In the genomic region with DNA sequence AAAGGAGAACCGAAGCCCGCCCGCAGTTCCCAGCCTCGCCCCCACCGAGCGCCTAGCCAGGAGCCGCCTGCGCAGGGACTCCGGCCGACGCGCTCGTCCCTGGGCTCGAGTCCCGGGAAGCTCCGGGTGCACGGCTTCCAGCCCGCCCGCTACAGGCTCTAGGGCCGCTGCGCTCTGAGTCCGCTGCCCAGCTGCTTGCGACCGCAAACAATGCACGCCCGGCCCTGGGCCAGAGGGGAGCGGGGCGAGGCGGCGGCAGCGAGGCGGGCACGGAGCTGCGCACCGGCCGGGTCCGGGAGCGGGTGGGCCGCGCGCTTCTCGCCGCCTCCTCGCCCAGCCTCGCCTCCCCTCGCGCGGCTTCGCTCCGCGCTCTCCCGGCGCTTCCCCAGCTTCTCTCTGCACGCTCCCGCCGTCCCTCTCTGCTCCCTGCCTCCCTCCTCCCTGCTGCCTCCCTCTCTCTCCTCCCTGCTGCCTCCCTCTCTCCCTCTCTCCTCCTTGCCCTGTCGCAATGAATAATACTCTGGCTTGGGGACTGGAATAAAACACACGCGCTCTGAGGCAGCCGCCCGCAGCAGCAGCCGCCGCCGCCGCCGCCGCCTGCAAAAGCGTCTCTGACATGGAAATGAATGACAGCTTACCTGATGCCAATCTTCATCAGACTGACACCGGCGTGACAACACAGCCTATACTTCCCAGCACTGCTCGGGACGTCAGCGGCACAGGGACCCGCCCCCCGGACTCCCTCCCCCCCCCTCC, we compare ENCODE assay signal across 8 mouse cellular contexts. TPM values are rescaled to one million over a fixed set of nuclear protein-coding genes. Genes with fewer than 3 reads are reported as not detected.
DNase-seq lines count a peak whose midpoint lies in the region; ATAC-seq lines count a peak whose summit lies in the region.

No protein-coding gene starts in this region.

- peak overlapping the region; percentile 97 for H3K27ac ChIP-seq in intestine, embryonic 14.5 days (ENCODE audit: low read depth)

- H3K4me3 ChIP-seq in erythroblast, embryonic 14.5 days (replicated peaks), result peak overlapping the region; percentile 40
- peak overlapping the region; percentile 61 for H3K4me3 ChIP-seq in intestine, embryonic 14.5 days (ENCODE audit: low read depth, low read length)

- peak overlapping the region; percentile 78 for H3K4me2 ChIP-seq in intestine, embryonic 14.5 days (ENCODE audit: low read length)

- H3K9me3 ChIP-seq in erythroblast, embryonic 14.5 days (ENCODE audit: control insufficient read depth, low read length), result no peaks in the 10 kb centered on the region
- no peaks in the 10 kb centered on the region for H3K9me3 ChIP-seq in intestine, embryonic 14.5 days (ENCODE audit: control insufficient read depth, low read length)

- no peaks in the 10 kb centered on the region for H3K36me3 ChIP-seq in erythroblast, embryonic 14.5 days (ENCODE audit: control insufficient read depth)
- H3K36me3 ChIP-seq in intestine, embryonic 14.5 days (ENCODE audit: control insufficient read depth, insufficient read depth, low read length), result no peaks in the 10 kb centered on the region

- WGBS in intestine, embryonic 14.5 days, result under 1% methylated on average over 63 of the region's 75 CpGs

- ATAC-seq in erythroblast, adult 5-6 weeks (replicated peaks; ENCODE audit: low FRiP score, poor library complexity, severe bottlenecking), result no peak
- peak; percentile 80 for ATAC-seq in intestine, embryonic 14.5 days (replicated peaks; ENCODE audit: low FRiP score, low TSS enrichment, low read depth)

- peak; percentile 91 for DNase-seq in embryo, embryonic 9.5 days (ENCODE audit: extremely low spot score)
- peak; percentile 63 to 69 for DNase-seq in gastrocnemius, postnatal 4 days (ENCODE audit: low spot score in 2 of 2)
- peak; percentile 91 for DNase-seq in intestine, embryonic 14.5 days (ENCODE audit: low spot score)
- peak; percentile 75 to 82 for DNase-seq in left cerebral cortex, adult 8-10 months (ENCODE audit: low spot score in 2 of 2)
- peak; percentile 70 to 83 for DNase-seq in lung, postnatal 4 days
- peak; percentile 68 for DNase-seq in right cerebral cortex, postnatal 14 days

- H3K9ac ChIP-seq in intestine, embryonic 14.5 days (ENCODE audit: low read length), result peak overlapping the region; percentile 92

- no peaks in the 10 kb centered on the region for H3K4me1 ChIP-seq in erythroblast, embryonic 14.5 days (ENCODE audit: control insufficient read depth)
- peaks cover 27% of the 10 kb centered on the region for H3K4me1 ChIP-seq in intestine, embryonic 14.5 days (replicated peaks; ENCODE audit: control insufficient read depth, insufficient read depth, low read length)

- H3K27me3 ChIP-seq in erythroblast, embryonic 14.5 days (ENCODE audit: control insufficient read depth), result peaks cover 70% of the 10 kb centered on the region
- 0 out of 2 replicates have a peak, but pooled peaks cover 6% of the 10 kb centered on the region for H3K27me3 ChIP-seq in intestine, embryonic 14.5 days (replicated peaks; ENCODE audit: control insufficient read depth, insufficient read depth, low read length)

RNA-seq across cellular contexts. Expression of a gene that starts 0.4 kb away (rescaled TPM):
- polyA plus RNA-seq in erythroblast, embryonic 14.5 days (2012), result not detected in 2 replicates
- 0.58 TPM in 1 of 2 replicates, not detected in the other for total RNA-seq in erythroblast, adult 5-6 weeks (2015; ENCODE audit: low replicate concordance)
- 0.09 TPM in 1 of 2 replicates, not detected in the other for total RNA-seq in erythroblast, adult 5-6 weeks (2017; ENCODE audit: low replicate concordance)
- total RNA-seq in gastrocnemius, postnatal 4 days (2021), result 10 to 100 TPM; 24.6 to 28.4 TPM
- polyA plus RNA-seq in intestine, embryonic 14.5 days (2014; fragmentation: Nextera tagmentation; extraction: Ambion mirVana), result 8.8 and 9.6 TPM in 2 replicates
- 10 to 100 TPM; 74.9 to 86.8 (median 78.3) TPM for total RNA-seq in left cerebral cortex, adult 8-10 months (2022)

Comparison
In these comparisons a context has a peak if more than half of its experiments do, and no peak if none do; other contexts are left out.
1. RNA of a gene that starts 0.4 kb away (total RNA-seq): 74.9 to 86.8 TPM in left cerebral cortex, adult 8-10 months and 24.6 to 28.4 TPM in gastrocnemius, postnatal 4 days; 0.09 to 0.58 TPM in erythroblast, adult 5-6 weeks; every median in the first group is over 10 times any median in the second.
2. Peak in every context shown above with its lines, with median percentiles within 50 percentile points of each other: DNase-seq.